Mouse (Mus musculus) cerebellum, adult 2 months (tissue): ENCODE measurements at regions not wholly inside any gene's neighbourhood (a gene's known extent, or its start where the extent isn't known, plus 50 kb on each side); places are given as distances from the start of the nearest gene placed in this dataset.

Experiments used
- CTCF ChIP-seq: fragments of 200-500 bp; IDR thresholded peaks from 2 replicates; pipeline ENCODE4 v1.5.1; 2011; ENCODE audit warnings: low read depth, mild to moderate bottlenecking, control low read depth, low read length, moderate library complexity, borderline replicate concordance; ENCODE audit not compliant: insufficient read depth
- POLR2A ChIP-seq: fragments of 200-500 bp; IDR thresholded peaks from 2 replicates; pipeline ENCODE4 v1.6.1; 2011; ENCODE audit warnings: low read length, control low read depth, borderline replicate concordance; ENCODE audit not compliant: insufficient read depth

- TF ChIP-seq CTCF (no peak), POLR2A (no peak)
Measured at GRCm38 (mm10) chr5:119317617-119318016, 352.9 kb upstream of the Tbx3 start.
